Mouse (Mus musculus) CH12.LX (cell line): ENCODE measurements around the gene 4930404N11Rik. TPM values are rescaled to one million over a fixed set of nuclear protein-coding genes. Genes with fewer than 3 reads are reported as not detected.

Source experiments
- DNase-seq: peaks from one replicate; pipeline ENCODE4 v3.0.0-alpha.2; 2013; ENCODE audit errors: extremely low read depth
- H3K27ac ChIP-seq: 2 replicates; pipeline ENCODE4 v1.5.1; 2012; ENCODE audit warnings: low read depth, mild to moderate bottlenecking, control low read depth, moderate library complexity; ENCODE audit not compliant: insufficient read depth
- H3K27me3 ChIP-seq: replicated peaks from 2 replicates; pipeline ENCODE3; 2012; ENCODE audit warnings: inconsistent platforms
- H3K36me3 ChIP-seq, 2 experiments: replicated peaks in 1 of 2; 2 replicates each; pipeline versions ENCODE3 to v1.6.1; 2012; ENCODE audit warnings: inconsistent platforms in 1 of 2, low read length in 1 of 2, mild to moderate bottlenecking in 1 of 2, mixed read lengths in 1 of 2, moderate library complexity in 1 of 2; ENCODE audit not compliant: control insufficient read depth in 1 of 2, insufficient read depth in 1 of 2
- H3K4me1 ChIP-seq, 2 experiments: 2 replicates each; pipeline ENCODE4 v1.6.1; 2012; ENCODE audit warnings: inconsistent platforms in 1 of 2, moderate library complexity in 1 of 2; ENCODE audit not compliant: insufficient read depth in 2 of 2, control insufficient read depth in 1 of 2
- H3K4me2 ChIP-seq: 2 replicates; pipeline ENCODE4 v1.6.1; 2012; ENCODE audit warnings: low read depth, mild to moderate bottlenecking, control low read depth; ENCODE audit not compliant: poor library complexity, insufficient read depth, severe bottlenecking
- H3K4me3 ChIP-seq, 3 experiments: fragments of 150-350 bp in 1 of 3; sonication (generic) in 1 of 3; replicated peaks in 1 of 3; 2 replicates each; pipeline versions ENCODE3 to v1.5.1; 2011 to 2012; ENCODE audit warnings: low read depth in 2 of 3, low read length in 2 of 3, mild to moderate bottlenecking in 2 of 3, moderate library complexity in 2 of 3, control low read depth in 1 of 3, improper control_type of control experiment in 1 of 3, inconsistent platforms in 1 of 3, mixed read lengths in 1 of 3; ENCODE audit not compliant: poor library complexity in 1 of 3
- H3K79me2 ChIP-seq: replicated peaks from 2 replicates; pipeline ENCODE4 v1.6.1; 2012; ENCODE audit warnings: mild to moderate bottlenecking, moderate library complexity; ENCODE audit not compliant: control insufficient read depth, poor library complexity, insufficient read depth, severe bottlenecking; ENCODE audit errors: extremely low read depth
- H3K9ac ChIP-seq: 2 replicates; pipeline ENCODE4 v1.6.1; 2012; ENCODE audit warnings: low read depth, mild to moderate bottlenecking, control low read depth, moderate library complexity; ENCODE audit not compliant: insufficient read depth
- H3K9me3 ChIP-seq: replicated peaks from 2 replicates; pipeline ENCODE3; 2012; ENCODE audit warnings: low read length, inconsistent platforms, mixed read lengths
- ELF1 ChIP-seq: IDR thresholded peaks from 2 replicates; pipeline ENCODE4 v1.6.1; 2014; ENCODE audit warnings: low read depth, mild to moderate bottlenecking, inconsistent platforms, low read length, improper control_type of control experiment
- GABPA ChIP-seq: IDR thresholded peaks from 2 replicates; pipeline ENCODE4 v1.6.1; 2012; ENCODE audit warnings: low read depth, low read length, improper control_type of control experiment, inconsistent platforms; ENCODE audit not compliant: insufficient replicate concordance
- MEF2A ChIP-seq: IDR thresholded peaks from 2 replicates; pipeline ENCODE4 v1.6.1; 2014; ENCODE audit warnings: low read depth, mild to moderate bottlenecking, inconsistent platforms, low read length, improper control_type of control experiment, borderline replicate concordance
- MXI1 ChIP-seq: IDR thresholded peaks from 2 replicates; pipeline ENCODE4 v1.6.1; 2011; ENCODE audit warnings: mild to moderate bottlenecking, low read depth, low read length, improper control_type of control experiment
- MYC ChIP-seq: IDR thresholded peaks from 2 replicates; pipeline ENCODE4 v1.6.1; 2011; ENCODE audit warnings: low read depth, mild to moderate bottlenecking, improper control_type of control experiment, low read length
- NELFE ChIP-seq: IDR thresholded peaks from 2 replicates; pipeline ENCODE4 v1.6.1; 2011; ENCODE audit warnings: low read depth, low read length, improper control_type of control experiment
- NRF1 ChIP-seq: IDR thresholded peaks from 2 replicates; pipeline ENCODE4 v1.6.1; 2014; ENCODE audit warnings: low read depth, mild to moderate bottlenecking, inconsistent platforms, low read length, improper control_type of control experiment, moderate library complexity
- POLR2A ChIP-seq: IDR thresholded peaks from 2 replicates; pipeline ENCODE4 v1.6.1; 2011; ENCODE audit warnings: low read depth, mild to moderate bottlenecking, improper control_type of control experiment, low read length
- POLR2AphosphoS2 ChIP-seq: IDR thresholded peaks from 2 replicates; pipeline ENCODE4 v1.6.1; 2011; ENCODE audit warnings: low read depth, low read length, improper control_type of control experiment
- SIN3A ChIP-seq: IDR thresholded peaks from 2 replicates; pipeline ENCODE4 v1.6.1; 2012; ENCODE audit warnings: low read length, improper control_type of control experiment, inconsistent platforms
- ZMIZ1 ChIP-seq: IDR thresholded peaks from 2 replicates; pipeline ENCODE4 v1.6.1; 2012; ENCODE audit warnings: low read depth, mild to moderate bottlenecking, inconsistent platforms, low read length, improper control_type of control experiment
- dilution Hi-C: fragments of 300-500 bp; cut with MboI; formaldehyde crosslinking; loops from 2 replicates; pipeline ENCODE4 v1.14.3; 2020; ENCODE audit warnings: low sequenced_read_pairs; ENCODE audit not compliant: extremely low pct_unique_long_range_greater_than_20kb, extremely low pct_ligation_motif_present
- in situ Hi-C: fragments of 300-500 bp; cut with MboI; formaldehyde crosslinking; loops from 3 replicates; pipeline ENCODE4 v1.14.3; 2019; ENCODE audit warnings: low sequenced_read_pairs, low pct_ligation_motif_present, low pct_unique_long_range_greater_than_20kb, mixed read lengths
- polyA plus RNA-seq: library from polyadenylated mRNA; unstranded; fragments of >175 nt; gene quantifications from 2 replicates; pipeline ENCODE4 v1.2.1, GENCODE M21; 2012; ENCODE audit warnings: low read depth; ENCODE audit not compliant: insufficient read length
- total RNA-seq, 2 experiments: library from RNA; depleted of rRNA; stranded (reverse); fragments of 300-350 nt in 1 of 2; fragments of >200 nt in 1 of 2; gene quantifications; 2 replicates each; pipeline ENCODE4 v1.2.3; 2012 to 2014

Gene 4930404N11Rik
- total and polyA plus RNA-seq, 3 experiments = 0.23 to 5.2 (median 2.7) TPM

DNA sequence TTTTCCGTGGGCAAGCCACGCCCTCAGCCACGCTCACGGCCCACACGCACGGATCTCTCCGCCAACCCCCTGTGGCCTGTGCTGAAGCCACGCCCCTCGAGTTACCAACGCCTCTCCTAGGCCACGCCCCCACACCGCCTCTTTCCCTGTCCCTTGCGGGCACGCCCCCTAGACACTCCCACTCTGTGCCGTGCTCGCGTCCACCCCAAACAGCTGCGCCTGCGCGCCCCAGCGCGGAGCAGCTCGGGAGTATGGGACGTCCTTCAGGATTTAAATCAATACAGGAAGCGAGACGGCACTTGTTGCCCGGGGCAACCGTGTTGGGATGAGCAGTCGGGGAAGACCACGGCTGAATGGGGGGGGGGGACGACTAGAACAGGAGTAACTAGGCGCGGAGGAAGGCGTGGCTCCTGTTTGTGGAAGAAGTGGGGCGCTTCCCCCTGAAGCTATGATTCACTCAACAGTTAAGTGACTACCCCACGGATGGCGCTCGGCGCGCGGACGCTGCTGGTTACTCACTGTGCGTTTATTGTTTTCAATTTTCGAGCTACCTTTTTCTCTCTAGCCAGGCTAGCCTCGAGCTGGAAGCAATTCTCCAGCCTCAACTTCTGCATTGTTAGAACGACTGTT is 13.1 kb upstream of the 4930404N11Rik start (continued):
- 0 out of 2 replicates have a peak, but pooled peaks have one; percentile 12 for TF ChIP-seq MYC
- 0 out of 2 replicates have a peak, but pooled peaks have one; percentile 38 for TF ChIP-seq POLR2AphosphoS2
- TF ChIP-seq NRF1 = peak; percentile 97
- TF ChIP-seq MXI1 = peak; percentile 95
- peak; percentile 90; the same call in 1 of the 2 replicates for TF ChIP-seq SIN3A
- TF ChIP-seq NELFE = peak; percentile 39
- peak; percentile 95 for TF ChIP-seq ELF1
- TF ChIP-seq GABPA = no peak
- peak; percentile 49 for TF ChIP-seq ZMIZ1
- TF ChIP-seq, all 38 proteins: peak for 18

DNA sequence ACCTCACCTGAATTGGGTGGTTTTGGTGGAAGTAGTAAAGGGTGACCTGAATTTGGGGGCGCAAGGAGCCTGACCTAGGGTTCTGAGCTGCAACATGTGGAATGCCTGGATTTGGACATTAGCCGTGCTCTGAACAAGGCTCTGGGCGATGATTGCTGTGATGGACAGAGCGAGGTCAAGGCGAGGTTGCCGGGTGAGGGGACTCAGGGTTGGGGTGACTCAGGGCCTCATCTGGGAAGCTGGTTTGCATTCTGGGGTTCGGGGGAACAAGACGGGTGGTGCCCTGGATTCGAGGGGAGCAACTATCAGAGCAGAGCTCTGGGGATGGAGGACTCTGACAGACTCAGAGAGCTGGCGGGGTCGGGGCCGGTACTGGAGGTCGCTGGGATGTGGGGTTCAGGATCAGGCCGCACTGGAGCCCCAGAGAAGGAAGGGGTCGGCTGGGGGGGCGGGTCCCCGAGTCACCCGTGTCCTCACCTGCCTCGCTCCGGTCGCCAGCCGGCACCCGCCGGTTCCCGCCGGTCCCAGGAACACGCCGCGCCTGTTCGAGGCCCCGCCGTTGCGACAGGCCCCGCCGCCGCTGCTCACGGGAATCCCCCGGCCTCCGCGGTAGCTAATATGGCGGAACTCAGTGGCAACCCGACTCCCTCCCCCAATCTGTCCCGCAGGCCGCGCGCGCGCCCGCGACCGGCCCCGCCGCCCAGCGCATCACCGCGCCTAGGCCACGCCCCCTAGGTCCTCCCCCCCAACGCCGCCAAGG is 12.4 kb upstream of the 4930404N11Rik start, which contains the start of gene Fzr1:
TSS of gene Fzr1 (minus strand) at position 724 of the 760 bp plus-strand sequence.
- Histone ChIP-seq H3K27me3 (no peaks in the 10 kb centered on the region), H3K9ac (peak within 1 kb of the TSS; percentile 90), H3K4me1 (peaks cover 5 to 42% of the 10 kb centered on the region in 2 experiments; a peak in 3 of 4 replicates), H3K4me3 (peak within 1 kb of the TSS; percentile 75 to 97 (median 90)), H3K4me2 (peak within 1 kb of the TSS; percentile 94), H3K27ac (peak within 1 kb of the TSS; percentile 29), H3K9me3 (no peaks in the 10 kb centered on the region), H3K36me3 (peaks cover 18 to 24% of the 10 kb centered on the region in 2 experiments), H3K79me2 (peaks cover 36% of the 10 kb centered on the region)
- dilution Hi-C loops = no loop called here
- no peak for DNase-seq
- TF ChIP-seq MEF2A (no peak), POLR2A (peak; percentile 64), NELFE (peak; percentile 11)
- in situ Hi-C loops = no loop called here

DNA sequence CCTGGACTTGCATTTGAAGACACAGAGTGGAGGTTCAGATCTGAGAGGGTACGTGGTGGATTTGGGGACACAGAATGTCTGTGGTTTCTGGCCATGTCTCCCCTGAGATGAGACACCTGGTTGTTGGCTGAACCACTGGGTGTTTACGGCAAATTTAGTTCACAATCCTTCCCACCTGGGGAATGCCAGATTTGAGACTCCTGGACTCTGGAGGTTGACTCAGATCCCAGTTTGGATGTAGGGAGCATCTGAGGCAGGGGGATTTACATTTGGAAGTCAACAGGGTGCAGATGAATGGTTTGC is 11.7 kb upstream of the 4930404N11Rik start:
- H3K9me3 ChIP-seq = no peaks in the 10 kb centered on the region
- peaks cover 5 to 42% of the 10 kb centered on the region in 2 experiments; a peak in 3 of 4 replicates for H3K4me1 ChIP-seq
- DNase-seq = no peak
- no peak for TF ChIP-seq GABPA
- TF ChIP-seq, all 38 proteins: peak for 0
- dilution Hi-C loops = no loop called here
- Histone ChIP-seq H3K9ac (peak overlapping the region; percentile 90), H3K36me3 (peaks cover 24 to 31% of the 10 kb centered on the region in 2 experiments), H3K4me3 (peak overlapping the region; percentile 75 to 97 (median 90)), H3K79me2 (peaks cover 36% of the 10 kb centered on the region), H3K27me3 (no peaks in the 10 kb centered on the region), H3K27ac (peak overlapping the region; percentile 29; the same call in 1 of the 2 replicates), H3K4me2 (peak overlapping the region; percentile 94)
- in situ Hi-C loops = no loop called here
